Mouse (Mus musculus) adipocyte (in vitro differentiated cells): ENCODE data around the gene Olfr63.
"Not testable (repeated sequence)": the region's sequence is repeated elsewhere in the genome, so short reads cannot be mapped to it uniquely, and the experiment has no call there.

Experiments
- DNase-seq: peaks from one replicate; pipeline ENCODE4 v3.0.0-alpha.2; 2016; ENCODE audit warnings: low spot score

Gene Olfr63

GRCm38 (mm10) chr17:33264376-33264775 lies at the start of gene Olfr63:
TSS of gene Olfr63 (plus strand) at chr17:33264676.
- no peak for DNase-seq

- no peak for DNase-seq
Measured at GRCm38 (mm10) chr17:33221590-33221989, 42.9 kb upstream of the Olfr63 start, which contains the start of gene Olfr1564. TSS of gene Olfr1564 (minus strand) at chr17:33221690.

GRCm38 (mm10) chr17:33236646-33237045 lies 27.8 kb upstream of the Olfr63 start:
- peak; percentile 43 for DNase-seq

GRCm38 (mm10) chr17:33254530-33255318 lies 9.8 kb upstream of the Olfr63 start, which contains the start of gene Zfp955a:
TSS of gene Zfp955a (minus strand) at chr17:33255145.
- not testable (repeated sequence) for DNase-seq

- DNase-seq, result not testable (repeated sequence)
Measured at GRCm38 (mm10) chr17:33255319-33255657, 9.2 kb upstream of the Olfr63 start.

- no peak for DNase-seq
Measured at GRCm38 (mm10) chr17:33268907-33269306, 4.4 kb downstream of the Olfr63 start.

GRCm38 (mm10) chr17:33289039-33289875 lies 24.8 kb downstream of the Olfr63 start, which contains the start of gene Zfp955b:
TSS of gene Zfp955b (plus strand) at chr17:33289544.
- not testable (repeated sequence) for DNase-seq

GRCm38 (mm10) chr17:33289876-33290149 lies 25.3 kb downstream of the Olfr63 start:
- DNase-seq, result not testable (repeated sequence)
